Mouse (Mus musculus) lung, adult 18-20 months (tissue): ENCODE results near the gene Sntb2.
"Not testable (repeated sequence)": the region's sequence is repeated elsewhere in the genome, so short reads cannot be mapped to it uniquely, and the experiment has no call there.

Experiments used
- DNase-seq, 2 experiments: peaks; one replicate each; pipeline ENCODE4 v3.0.0; 2022; ENCODE audit warnings: mixed read lengths in 2 of 2

Gene Sntb2

GRCm38 (mm10) chr8:106973526-106973925, 38.0 kb downstream of the Sntb2 start:
- DNase-seq: not testable (repeated sequence)

- no peak for DNase-seq
Measured at GRCm38 (mm10) chr8:106974754-106975153, 39.2 kb downstream of the Sntb2 start.

GRCm38 (mm10) chr8:106975764-106976163, 40.2 kb downstream of the Sntb2 start:
- no peak for DNase-seq

GRCm38 (mm10) chr8:106976436-106976835, 40.9 kb downstream of the Sntb2 start:
- no peak for DNase-seq

GRCm38 (mm10) chr8:106978755-106979251, 43.3 kb downstream of the Sntb2 start:
- DNase-seq: peak; percentile 49 to 65

- no peak for DNase-seq
Measured at GRCm38 (mm10) chr8:106985404-106985821, 49.9 kb downstream of the Sntb2 start.

- DNase-seq: no peak
Measured at GRCm38 (mm10) chr8:106985951-106986350, 50.4 kb downstream of the Sntb2 start.

GRCm38 (mm10) chr8:106987557-106987956, 52.0 kb downstream of the Sntb2 start:
- DNase-seq: no peak

GRCm38 (mm10) chr8:106991393-106991792, 55.8 kb downstream of the Sntb2 start:
- DNase-seq: no peak

- DNase-seq: not testable (repeated sequence)
Measured at GRCm38 (mm10) chr8:106996339-106996738, 60.8 kb downstream of the Sntb2 start.

GRCm38 (mm10) chr8:106997416-106997815, 61.9 kb downstream of the Sntb2 start:
- DNase-seq: no peak

- DNase-seq: peak; percentile 29 to 41
Measured at GRCm38 (mm10) chr8:106999068-106999467, 63.5 kb downstream of the Sntb2 start.

- peak; percentile 85 to 92 for DNase-seq
Measured at GRCm38 (mm10) chr8:107002532-107002931, 67.0 kb downstream of the Sntb2 start.

GRCm38 (mm10) chr8:107007795-107008194, 72.2 kb downstream of the Sntb2 start:
- no peak for DNase-seq

- DNase-seq: no peak
Measured at GRCm38 (mm10) chr8:107012666-107013065, 77.1 kb downstream of the Sntb2 start.

GRCm38 (mm10) chr8:107014915-107015314, 79.4 kb downstream of the Sntb2 start:
- DNase-seq: no peak

- DNase-seq: no peak
Measured at GRCm38 (mm10) chr8:107023479-107023878, 87.9 kb downstream of the Sntb2 start.

- no peak for DNase-seq
Measured at GRCm38 (mm10) chr8:107029310-107029709, 93.8 kb downstream of the Sntb2 start.

- DNase-seq: no peak
Measured at GRCm38 (mm10) chr8:107030058-107030457, 94.5 kb downstream of the Sntb2 start.

- DNase-seq: peak; percentile 96 to 97
Measured at GRCm38 (mm10) chr8:107030650-107031576, 95.4 kb downstream of the Sntb2 start, which contains the start of gene Vps4a. Gene Vps4a, plus strand, starts transcription at chr8:107031222.

- DNase-seq: no peak
Measured at GRCm38 (mm10) chr8:107031577-107032090, 96.1 kb downstream of the Sntb2 start.

GRCm38 (mm10) chr8:107033609-107034008, 98.1 kb downstream of the Sntb2 start:
- DNase-seq: not testable (repeated sequence)

- no peak for DNase-seq
Measured at GRCm38 (mm10) chr8:107035641-107036040, 100.1 kb downstream of the Sntb2 start.

- DNase-seq: no peak
Measured at GRCm38 (mm10) chr8:107036626-107037025, 101.1 kb downstream of the Sntb2 start.
